Mouse (Mus musculus) small intestine, adult 2 months (tissue): ENCODE data around the gene Cwc27.

Experiments
- CTCF ChIP-seq: fragments of 200-500 bp; IDR thresholded peaks from 2 replicates; pipeline ENCODE4 v1.5.1; 2012; ENCODE audit warnings: low read depth, mild to moderate bottlenecking, control low read depth, inconsistent platforms, low read length, moderate library complexity, mixed read lengths; ENCODE audit not compliant: insufficient replicate concordance, insufficient read length; ENCODE audit errors: extremely low read depth
- POLR2A ChIP-seq: fragments of 200-500 bp; IDR thresholded peaks from 2 replicates; pipeline ENCODE4 v1.6.1; 2012; ENCODE audit warnings: low read depth, mild to moderate bottlenecking, control low read depth, inconsistent platforms, low read length, moderate library complexity

DNA sequence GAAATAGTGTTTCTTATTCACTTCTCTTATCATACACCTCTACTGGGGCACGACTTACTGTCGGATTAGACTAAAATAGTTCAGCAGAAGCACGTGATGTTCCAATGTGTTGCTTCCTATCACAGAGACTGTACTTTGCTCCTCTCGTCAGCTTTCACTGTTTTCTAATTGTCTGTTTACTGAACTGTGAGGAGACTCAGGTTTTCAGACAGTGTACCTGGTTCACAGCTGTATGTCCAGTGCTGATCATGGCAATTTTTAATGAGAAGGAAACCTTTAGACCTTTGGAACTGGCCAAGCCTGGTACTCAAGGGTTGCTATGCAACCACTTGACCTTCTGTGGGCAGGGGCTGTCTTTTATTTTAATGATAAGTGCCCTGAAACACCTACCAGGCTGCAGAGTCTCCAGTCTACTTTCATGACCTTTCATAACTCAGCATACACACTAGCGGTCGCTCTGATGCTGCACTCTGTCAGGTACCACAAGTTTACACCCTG lies 180.9 kb downstream of the Cwc27 start:
- TF ChIP-seq POLR2A (no peak), CTCF (no peak)
